Mouse (Mus musculus) forebrain, embryonic 11.5 days (tissue): ENCODE data around the gene Slc3a1. TPM values are rescaled to one million over a fixed set of nuclear protein-coding genes. Genes with fewer than 3 reads are reported as not detected.

ENCODE experiments used
- ATAC-seq: fragments of 200-750 bp; cut with Nextera tagmentation; replicated peaks from 2 replicates; pipeline ENCODE4 v1.8.0; 2017; ENCODE audit warnings: moderate TSS enrichment; ENCODE audit not compliant: low FRiP score
- DNase-seq: peaks from one replicate; pipeline ENCODE4 v3.0.0-alpha.2; 2017; ENCODE audit warnings: low spot score
- H3K27ac ChIP-seq: fragments of 300-500 bp; sonication (generic); 2 replicates; pipeline ENCODE4 v1.5.1; 2014; ENCODE audit warnings: low read depth, low read length
- H3K27me3 ChIP-seq: fragments of 300-500 bp; sonication (generic); 2 replicates; pipeline ENCODE4 v1.6.1; 2014; ENCODE audit warnings: mild to moderate bottlenecking, low read length, mixed read lengths; ENCODE audit not compliant: control insufficient read depth, insufficient read depth
- H3K36me3 ChIP-seq: fragments of 300-500 bp; sonication (generic); 2 replicates; pipeline ENCODE4 v1.6.1; 2014; ENCODE audit warnings: mild to moderate bottlenecking, low read length, moderate library complexity, mixed read lengths; ENCODE audit not compliant: control insufficient read depth, insufficient read depth
- H3K4me1 ChIP-seq: fragments of 300-500 bp; sonication (generic); replicated peaks from 2 replicates; pipeline ENCODE4 v1.6.1; 2014; ENCODE audit warnings: low read length, mixed read lengths; ENCODE audit not compliant: control insufficient read depth, insufficient read depth
- H3K4me2 ChIP-seq: fragments of 300-500 bp; sonication (generic); 2 replicates; pipeline ENCODE4 v1.6.1; 2014; ENCODE audit warnings: low read depth, mild to moderate bottlenecking, low read length, moderate library complexity, mixed read lengths; ENCODE audit not compliant: severe bottlenecking
- H3K4me3 ChIP-seq: fragments of 300-500 bp; sonication (generic); 2 replicates; pipeline ENCODE4 v1.5.1; 2014; ENCODE audit warnings: low read depth, low read length
- H3K9ac ChIP-seq: fragments of 300-500 bp; sonication (generic); 2 replicates; pipeline ENCODE4 v1.6.1; 2014; ENCODE audit warnings: low read length
- H3K9me3 ChIP-seq: fragments of 300-500 bp; sonication (generic); 2 replicates; pipeline ENCODE4 v1.6.1; 2016; ENCODE audit warnings: low read length, mixed read lengths; ENCODE audit not compliant: control insufficient read depth
- WGBS: fragments of 180-500 bp; shearing (Covaris S2); extraction: QIAGEN DNeasy Blood & Tissue Kit; methylation state at CpG from one replicate; pipeline ENCODE4 v1.1.7; 2014; 5-methylcytosine and 5-hydroxymethylcytosine counted together
- polyA plus RNA-seq: library from polyadenylated mRNA; unstranded; fragments of >200 nt; fragmentation: Nextera tagmentation; extraction: Ambion mirVana; gene quantifications from 2 replicates; pipeline ENCODE4 v1.2.1, GENCODE M21; 2014

Slc3a1 gene
- polyA plus RNA-seq, 1 experiment from 2014 or later: 0.43 TPM

DNA sequence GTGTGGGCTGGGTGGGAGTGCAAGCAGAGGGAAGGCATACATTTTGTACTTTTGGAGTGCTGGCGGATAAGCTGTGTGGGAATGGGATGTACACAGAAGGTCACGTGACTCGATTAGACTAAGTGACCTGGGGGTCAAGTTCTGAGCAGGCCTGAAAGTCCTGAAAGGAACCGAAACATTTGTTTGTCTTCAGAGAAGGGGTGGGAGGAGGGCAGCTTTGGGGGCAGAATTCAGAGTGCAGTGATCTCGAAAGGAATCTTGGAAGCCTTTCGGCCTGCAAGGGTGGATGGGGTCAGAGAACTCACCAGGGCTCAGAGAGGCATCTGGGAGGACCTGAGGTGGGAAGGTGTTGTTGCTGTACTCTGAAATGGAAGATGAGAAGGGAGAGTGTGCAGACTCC, 14.2 kb downstream of the Slc3a1 start:
- WGBS: 75% methylated on average over 6 of the region's 6 CpGs
- H3K9me3 ChIP-seq: no peaks in the 10 kb centered on the region
- no peaks in the 10 kb centered on the region for H3K27me3 ChIP-seq
- H3K4me2 ChIP-seq: no peak overlapping the region
- H3K9ac ChIP-seq: no peak overlapping the region
- DNase-seq: no peak
- H3K36me3 ChIP-seq: no peaks in the 10 kb centered on the region
- no peak overlapping the region for H3K27ac ChIP-seq
- no peak overlapping the region for H3K4me3 ChIP-seq
- no peaks in the 10 kb centered on the region for H3K4me1 ChIP-seq
- ATAC-seq: no peak

- 85% methylated on average over 6 of the region's 6 CpGs for WGBS
- Histone ChIP-seq H3K36me3 (no peaks in the 10 kb centered on the region), H3K4me1 (no peaks in the 10 kb centered on the region), H3K27me3 (no peaks in the 10 kb centered on the region), H3K4me3 (no peak overlapping the region), H3K9me3 (no peaks in the 10 kb centered on the region), H3K9ac (no peak overlapping the region), H3K4me2 (no peak overlapping the region), H3K27ac (no peak overlapping the region)
- ATAC-seq (no peak), DNase-seq (no peak)
Observed at GRCm38 (mm10) chr17:85043404-85043816, 15.2 kb downstream of the Slc3a1 start.

DNA sequence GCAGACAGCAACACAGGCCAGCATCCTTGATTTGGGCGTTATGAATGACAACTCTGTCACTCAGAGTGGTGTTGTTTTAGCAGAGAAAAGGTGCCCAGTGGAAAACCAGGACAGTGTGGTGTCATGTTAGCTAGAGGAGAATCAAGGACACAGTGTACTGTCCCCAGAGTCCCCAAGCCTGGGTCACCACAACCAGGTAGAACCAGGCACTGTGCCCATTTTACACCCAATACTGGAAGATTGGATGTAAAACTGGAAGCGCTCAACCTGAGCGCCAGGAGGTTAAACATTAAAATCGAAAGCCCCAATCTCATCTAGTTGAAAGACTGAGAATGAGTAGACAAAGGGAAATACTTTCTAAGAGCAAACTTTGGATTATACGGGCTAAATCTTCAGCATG, 16.3 kb downstream of the Slc3a1 start:
- no peaks in the 10 kb centered on the region for H3K36me3 ChIP-seq
- H3K4me2 ChIP-seq: no peak overlapping the region
- H3K27ac ChIP-seq: no peak overlapping the region
- H3K27me3 ChIP-seq: no peaks in the 10 kb centered on the region
- no peak overlapping the region for H3K4me3 ChIP-seq
- no peak for DNase-seq
- ATAC-seq: no peak
- no peak overlapping the region for H3K9ac ChIP-seq
- 92% methylated on average over 5 of the region's 5 CpGs for WGBS
- H3K9me3 ChIP-seq: no peaks in the 10 kb centered on the region
- H3K4me1 ChIP-seq: no peaks in the 10 kb centered on the region

DNA sequence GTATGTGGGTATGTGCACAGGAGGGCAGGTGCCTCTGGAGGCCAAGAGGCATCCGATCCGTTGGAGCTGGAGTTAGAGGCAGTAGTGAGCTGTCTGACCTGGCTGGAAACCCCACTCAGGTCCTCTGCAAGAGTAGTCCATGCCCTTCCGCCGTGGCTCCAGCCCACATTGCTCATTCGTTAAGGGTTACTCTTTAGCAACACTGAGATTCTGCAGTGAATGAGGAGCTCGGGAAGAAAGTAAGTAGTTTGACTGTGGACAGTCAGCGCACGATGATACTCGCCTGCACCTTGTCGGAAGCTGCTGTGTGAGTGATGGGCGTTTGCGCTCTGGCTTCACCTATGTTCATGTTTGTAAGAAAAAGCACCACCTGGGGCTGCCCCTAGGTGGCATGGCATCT, 17.0 kb downstream of the Slc3a1 start:
- Histone ChIP-seq H3K4me3 (no peak overlapping the region), H3K9ac (no peak overlapping the region), H3K36me3 (no peaks in the 10 kb centered on the region), H3K27ac (no peak overlapping the region), H3K9me3 (no peaks in the 10 kb centered on the region), H3K4me2 (no peak overlapping the region), H3K27me3 (no peaks in the 10 kb centered on the region), H3K4me1 (no peaks in the 10 kb centered on the region)
- no peak for DNase-seq
- whole genome bisulfite sequencing: 88% methylated on average over 12 of the region's 12 CpGs
- no peak for ATAC-seq

- ATAC-seq (no peak), DNase-seq (no peak)
- H3K4me2 ChIP-seq: no peak overlapping the region
- H3K9ac ChIP-seq: no peak overlapping the region
- no peaks in the 10 kb centered on the region for H3K9me3 ChIP-seq
- 92% methylated on average over 5 of the region's 5 CpGs for WGBS
- no peak overlapping the region for H3K27ac ChIP-seq
- H3K4me3 ChIP-seq: no peak overlapping the region
- H3K27me3 ChIP-seq: no peaks in the 10 kb centered on the region
- no peaks in the 10 kb centered on the region for H3K4me1 ChIP-seq
- no peaks in the 10 kb centered on the region for H3K36me3 ChIP-seq
Observed at GRCm38 (mm10) chr17:85048379-85048778, 20.2 kb downstream of the Slc3a1 start.

GRCm38 (mm10) chr17:85058276-85058675, 30.1 kb downstream of the Slc3a1 start:
- WGBS: 85% methylated on average over 7 of the region's 7 CpGs
- H3K4me2 ChIP-seq: no peak overlapping the region
- no peak for ATAC-seq

DNA sequence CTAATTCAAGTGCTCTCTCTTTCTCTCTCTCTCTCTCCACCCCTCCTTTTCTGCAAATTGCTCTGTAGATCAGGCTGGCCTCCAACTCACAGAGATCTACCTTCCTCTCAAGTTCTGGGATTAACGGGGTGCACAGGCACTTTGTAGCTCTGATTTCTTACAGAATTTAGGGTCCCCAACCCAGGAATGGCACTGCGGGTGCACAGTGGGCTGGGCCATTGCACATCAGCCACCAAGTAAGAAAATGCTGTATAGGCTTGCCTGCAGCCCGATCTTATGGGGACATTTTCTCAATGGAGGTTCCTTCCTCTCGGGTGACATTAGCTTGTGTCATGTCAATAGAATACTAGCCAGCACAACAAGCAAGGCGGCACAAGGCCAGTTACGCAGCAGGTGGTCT, 31.0 kb downstream of the Slc3a1 start:
- 83% methylated on average over 6 of the region's 6 CpGs for WGBS
- Histone ChIP-seq H3K4me3 (no peak overlapping the region), H3K27me3 (no peaks in the 10 kb centered on the region), H3K36me3 (no peaks in the 10 kb centered on the region), H3K4me2 (no peak overlapping the region), H3K9ac (no peak overlapping the region), H3K27ac (no peak overlapping the region), H3K4me1 (no peaks in the 10 kb centered on the region), H3K9me3 (no peaks in the 10 kb centered on the region)
- ATAC-seq (no peak), DNase-seq (no peak)

More at GRCm38 (mm10) chr17:85058276-85058675, 30.1 kb downstream of the Slc3a1 start:
- no peak overlapping the region for H3K27ac ChIP-seq
- H3K4me3 ChIP-seq: no peak overlapping the region
- no peaks in the 10 kb centered on the region for H3K9me3 ChIP-seq
- no peak for DNase-seq
- H3K36me3 ChIP-seq: no peaks in the 10 kb centered on the region
- H3K27me3 ChIP-seq: no peaks in the 10 kb centered on the region
- H3K9ac ChIP-seq: no peak overlapping the region
- no peaks in the 10 kb centered on the region for H3K4me1 ChIP-seq

- WGBS: 90% methylated on average over 7 of the region's 7 CpGs
- Histone ChIP-seq H3K4me2 (no peak overlapping the region), H3K9ac (no peak overlapping the region), H3K9me3 (no peaks in the 10 kb centered on the region), H3K27me3 (no peaks in the 10 kb centered on the region), H3K27ac (no peak overlapping the region), H3K36me3 (peaks cover 4% of the 10 kb centered on the region; the same call in 1 of the 2 replicates), H3K4me1 (no peaks in the 10 kb centered on the region), H3K4me3 (no peak overlapping the region)
- DNase-seq (no peak), ATAC-seq (no peak)
Observed at GRCm38 (mm10) chr17:85063560-85063959, 35.4 kb downstream of the Slc3a1 start.

- no peak for DNase-seq
- Histone ChIP-seq H3K27ac (no peak overlapping the region), H3K4me3 (no peak overlapping the region), H3K4me1 (peaks cover under 1% of the 10 kb centered on the region; the same call in 1 of the 2 replicates), H3K9ac (no peak overlapping the region), H3K4me2 (no peak overlapping the region), H3K9me3 (no peaks in the 10 kb centered on the region), H3K27me3 (no peaks in the 10 kb centered on the region), H3K36me3 (peaks cover 4% of the 10 kb centered on the region; the same call in 1 of the 2 replicates)
- WGBS: 97% methylated on average over 7 of the region's 7 CpGs
- ATAC-seq: no peak
Observed at GRCm38 (mm10) chr17:85067331-85067730, 39.2 kb downstream of the Slc3a1 start.
